Mouse (Mus musculus): ENCODE measurements at regions not wholly inside any gene's neighbourhood (a gene's known extent, or its start where the extent isn't known, plus 50 kb on each side); places are given as distances from the start of the nearest gene placed in this dataset.
A peak's percentile ranks its signal among the peaks of the same experiment; 100 is the strongest.

- H3K4me3 ChIP-seq (ENCODE audit: low read length), result no peak overlapping the region
- H3K4me2 ChIP-seq (replicated peaks; ENCODE audit: low read depth, low read length), result no peak overlapping the region
- no peaks in the 10 kb centered on the region for H3K9me3 ChIP-seq (ENCODE audit: low read length)
- no peak overlapping the region for H3K9ac ChIP-seq (replicated peaks; ENCODE audit: low read length)
- H3K4me1 ChIP-seq (ENCODE audit: insufficient read depth, low read length), result no peaks in the 10 kb centered on the region
- no peaks in the 10 kb centered on the region for H3K36me3 ChIP-seq (ENCODE audit: insufficient read depth, low read length)
- WGBS, result 12% methylated on average over 8 of the region's 8 CpGs
- H3K27ac ChIP-seq (ENCODE audit: low read length), result no peak overlapping the region
- no peaks in the 10 kb centered on the region for H3K27me3 ChIP-seq (ENCODE audit: insufficient read depth, low read length)
- no peak for ATAC-seq (ENCODE audit: low FRiP score, low TSS enrichment)
These were observed 159.3 kb upstream of the Csf3r start for GRCm38 (mm10) chr4:125865057-125865456.

GRCm38 (mm10) chr4:125865728-125866127 lies 158.6 kb upstream of the Csf3r start:
- Histone ChIP-seq H3K27me3 (ENCODE audit: insufficient read depth, low read length) (no peaks in the 10 kb centered on the region), H3K27ac (ENCODE audit: low read length) (no peak overlapping the region), H3K4me2 (replicated peaks; ENCODE audit: low read depth, low read length) (no peak overlapping the region), H3K36me3 (ENCODE audit: insufficient read depth, low read length) (no peaks in the 10 kb centered on the region), H3K9me3 (ENCODE audit: low read length) (no peaks in the 10 kb centered on the region), H3K4me3 (ENCODE audit: low read length) (no peak overlapping the region), H3K4me1 (ENCODE audit: insufficient read depth, low read length) (no peaks in the 10 kb centered on the region), H3K9ac (replicated peaks; ENCODE audit: low read length) (no peak overlapping the region)
- no peak for ATAC-seq (ENCODE audit: low FRiP score, low TSS enrichment)
- WGBS, result 51% methylated on average over 9 of the region's 9 CpGs

GRCm38 (mm10) chr4:125871211-125871610 lies 153.1 kb upstream of the Csf3r start:
- Histone ChIP-seq H3K4me3 (ENCODE audit: low read length) (no peak overlapping the region), H3K9ac (replicated peaks; ENCODE audit: low read length) (no peak overlapping the region), H3K4me2 (replicated peaks; ENCODE audit: low read depth, low read length) (no peak overlapping the region), H3K27me3 (ENCODE audit: insufficient read depth, low read length) (no peaks in the 10 kb centered on the region), H3K27ac (ENCODE audit: low read length) (no peak overlapping the region), H3K36me3 (ENCODE audit: insufficient read depth, low read length) (no peaks in the 10 kb centered on the region), H3K4me1 (ENCODE audit: insufficient read depth, low read length) (no peaks in the 10 kb centered on the region), H3K9me3 (ENCODE audit: low read length) (no peaks in the 10 kb centered on the region)
- 79% methylated on average over 13 of the region's 13 CpGs for whole genome bisulfite sequencing
- ATAC-seq (ENCODE audit: low FRiP score, low TSS enrichment), result no peak

GRCm38 (mm10) chr4:125880028-125880427 lies 144.3 kb upstream of the Csf3r start:
- H3K9ac ChIP-seq (replicated peaks; ENCODE audit: low read length), result no peak overlapping the region
- WGBS, result 63% methylated on average over 6 of the region's 6 CpGs
- H3K4me1 ChIP-seq (ENCODE audit: insufficient read depth, low read length), result 0 out of 2 replicates have a peak, but pooled peaks cover 7% of the 10 kb centered on the region
- no peak overlapping the region for H3K4me2 ChIP-seq (replicated peaks; ENCODE audit: low read depth, low read length)
- no peak overlapping the region for H3K27ac ChIP-seq (ENCODE audit: low read length)
- no peak overlapping the region for H3K4me3 ChIP-seq (ENCODE audit: low read length)
- H3K27me3 ChIP-seq (ENCODE audit: insufficient read depth, low read length), result no peaks in the 10 kb centered on the region
- no peak for ATAC-seq (ENCODE audit: low FRiP score, low TSS enrichment)
- no peaks in the 10 kb centered on the region for H3K9me3 ChIP-seq (ENCODE audit: low read length)
- H3K36me3 ChIP-seq (ENCODE audit: insufficient read depth, low read length), result no peaks in the 10 kb centered on the region

GRCm38 (mm10) chr4:125882531-125882930 lies 141.8 kb upstream of the Csf3r start:
- Histone ChIP-seq H3K27ac (ENCODE audit: low read length) (peak overlapping the region; percentile 10; the same call in 1 of the 2 replicates), H3K4me1 (ENCODE audit: insufficient read depth, low read length) (0 out of 2 replicates have a peak, but pooled peaks cover 7% of the 10 kb centered on the region), H3K4me3 (ENCODE audit: low read length) (no peak overlapping the region), H3K4me2 (replicated peaks; ENCODE audit: low read depth, low read length) (no peak overlapping the region), H3K27me3 (ENCODE audit: insufficient read depth, low read length) (no peaks in the 10 kb centered on the region), H3K36me3 (ENCODE audit: insufficient read depth, low read length) (no peaks in the 10 kb centered on the region), H3K9ac (replicated peaks; ENCODE audit: low read length) (no peak overlapping the region), H3K9me3 (ENCODE audit: low read length) (no peaks in the 10 kb centered on the region)
- WGBS, result 36% methylated on average over 3 of the region's 3 CpGs
- peak; percentile 82; the same call in 1 of the 2 replicates for ATAC-seq (ENCODE audit: low FRiP score, low TSS enrichment)

GRCm38 (mm10) chr4:125890510-125890909 lies 133.8 kb upstream of the Csf3r start:
- Histone ChIP-seq H3K9me3 (ENCODE audit: low read length) (no peaks in the 10 kb centered on the region), H3K27me3 (ENCODE audit: insufficient read depth, low read length) (no peaks in the 10 kb centered on the region), H3K4me2 (replicated peaks; ENCODE audit: low read depth, low read length) (no peak overlapping the region), H3K9ac (replicated peaks; ENCODE audit: low read length) (no peak overlapping the region), H3K4me3 (ENCODE audit: low read length) (no peak overlapping the region), H3K27ac (ENCODE audit: low read length) (no peak overlapping the region), H3K4me1 (ENCODE audit: insufficient read depth, low read length) (0 out of 2 replicates have a peak, but pooled peaks cover 3% of the 10 kb centered on the region), H3K36me3 (ENCODE audit: insufficient read depth, low read length) (no peaks in the 10 kb centered on the region)
- 54% methylated on average over 4 of the region's 4 CpGs for WGBS
- ATAC-seq (ENCODE audit: low FRiP score, low TSS enrichment), result no peak

- Histone ChIP-seq H3K36me3 (ENCODE audit: insufficient read depth, low read length) (no peaks in the 10 kb centered on the region), H3K27me3 (ENCODE audit: insufficient read depth, low read length) (no peaks in the 10 kb centered on the region), H3K9ac (replicated peaks; ENCODE audit: low read length) (no peak overlapping the region), H3K4me1 (ENCODE audit: insufficient read depth, low read length) (0 out of 2 replicates have a peak, but pooled peaks cover 5% of the 10 kb centered on the region), H3K9me3 (ENCODE audit: low read length) (no peaks in the 10 kb centered on the region), H3K4me3 (ENCODE audit: low read length) (no peak overlapping the region), H3K4me2 (replicated peaks; ENCODE audit: low read depth, low read length) (no peak overlapping the region), H3K27ac (ENCODE audit: low read length) (no peak overlapping the region)
- no peak for ATAC-seq (ENCODE audit: low FRiP score, low TSS enrichment)
- 82% methylated on average over 6 of the region's 6 CpGs for whole genome bisulfite sequencing
These were observed 131.2 kb upstream of the Csf3r start for GRCm38 (mm10) chr4:125893139-125893538.

- no peak for ATAC-seq (ENCODE audit: low FRiP score, low TSS enrichment)
These were observed 126.6 kb upstream of the Csf3r start for GRCm38 (mm10) chr4:125897707-125898106.

GRCm38 (mm10) chr4:125898631-125899348 lies 125.6 kb upstream of the Csf3r start:
- no peak for ATAC-seq (ENCODE audit: low FRiP score, low TSS enrichment)
- 55% methylated on average over 11 of the region's 11 CpGs for WGBS
- Histone ChIP-seq H3K9ac (replicated peaks; ENCODE audit: low read length) (no peak overlapping the region), H3K9me3 (ENCODE audit: low read length) (no peaks in the 10 kb centered on the region), H3K27me3 (ENCODE audit: insufficient read depth, low read length) (no peaks in the 10 kb centered on the region), H3K36me3 (ENCODE audit: insufficient read depth, low read length) (no peaks in the 10 kb centered on the region), H3K27ac (ENCODE audit: low read length) (no peak overlapping the region), H3K4me3 (ENCODE audit: low read length) (no peak overlapping the region), H3K4me1 (ENCODE audit: insufficient read depth, low read length) (0 out of 2 replicates have a peak, but pooled peaks cover 5% of the 10 kb centered on the region), H3K4me2 (replicated peaks; ENCODE audit: low read depth, low read length) (no peak overlapping the region)

More at GRCm38 (mm10) chr4:125897707-125898106, 126.6 kb upstream of the Csf3r start:
- no peaks in the 10 kb centered on the region for H3K27me3 ChIP-seq (ENCODE audit: insufficient read depth, low read length)
- no peak overlapping the region for H3K9ac ChIP-seq (replicated peaks; ENCODE audit: low read length)
- H3K27ac ChIP-seq (ENCODE audit: low read length), result no peak overlapping the region
- 67% methylated on average over 2 of the region's 2 CpGs for WGBS
- 0 out of 2 replicates have a peak, but pooled peaks cover 5% of the 10 kb centered on the region for H3K4me1 ChIP-seq (ENCODE audit: insufficient read depth, low read length)
- H3K4me2 ChIP-seq (replicated peaks; ENCODE audit: low read depth, low read length), result no peak overlapping the region
- H3K36me3 ChIP-seq (ENCODE audit: insufficient read depth, low read length), result no peaks in the 10 kb centered on the region
- H3K4me3 ChIP-seq (ENCODE audit: low read length), result no peak overlapping the region
- no peaks in the 10 kb centered on the region for H3K9me3 ChIP-seq (ENCODE audit: low read length)

- no peaks in the 10 kb centered on the region for H3K36me3 ChIP-seq (ENCODE audit: insufficient read depth, low read length)
- WGBS, result 78% methylated on average over 10 of the region's 10 CpGs
- no peak overlapping the region for H3K9ac ChIP-seq (replicated peaks; ENCODE audit: low read length)
- no peak overlapping the region for H3K4me3 ChIP-seq (ENCODE audit: low read length)
- H3K27ac ChIP-seq (ENCODE audit: low read length), result no peak overlapping the region
- H3K9me3 ChIP-seq (ENCODE audit: low read length), result no peaks in the 10 kb centered on the region
- H3K4me2 ChIP-seq (replicated peaks; ENCODE audit: low read depth, low read length), result no peak overlapping the region
- H3K4me1 ChIP-seq (ENCODE audit: insufficient read depth, low read length), result no peaks in the 10 kb centered on the region
- no peak for ATAC-seq (ENCODE audit: low FRiP score, low TSS enrichment)
- H3K27me3 ChIP-seq (ENCODE audit: insufficient read depth, low read length), result no peaks in the 10 kb centered on the region
These were observed 122.6 kb upstream of the Csf3r start for GRCm38 (mm10) chr4:125901546-125902276.
